Mouse (Mus musculus) frontal cortex, postnatal 14 days (tissue): ENCODE results near the gene E030030I06Rik.
"Not testable (repeated sequence)": the region's sequence is repeated elsewhere in the genome, so short reads cannot be mapped to it uniquely, and the experiment has no call there.

Experiments
- DNase-seq, 2 experiments: peaks; one replicate each; pipeline ENCODE4 v3.0.0; 2022; ENCODE audit warnings: low spot score in 2 of 2

Gene E030030I06Rik

GRCm38 (mm10) chr10:22149073-22149690, at the start of gene E030030I06Rik:
Gene E030030I06Rik, minus strand, starts transcription at chr10:22149270.
- DNase-seq: peak in 1 of 2 experiments; percentile 28

- DNase-seq: not testable (repeated sequence)
Measured at GRCm38 (mm10) chr10:22191035-22191434, 42.0 kb upstream of the E030030I06Rik start.

DNA sequence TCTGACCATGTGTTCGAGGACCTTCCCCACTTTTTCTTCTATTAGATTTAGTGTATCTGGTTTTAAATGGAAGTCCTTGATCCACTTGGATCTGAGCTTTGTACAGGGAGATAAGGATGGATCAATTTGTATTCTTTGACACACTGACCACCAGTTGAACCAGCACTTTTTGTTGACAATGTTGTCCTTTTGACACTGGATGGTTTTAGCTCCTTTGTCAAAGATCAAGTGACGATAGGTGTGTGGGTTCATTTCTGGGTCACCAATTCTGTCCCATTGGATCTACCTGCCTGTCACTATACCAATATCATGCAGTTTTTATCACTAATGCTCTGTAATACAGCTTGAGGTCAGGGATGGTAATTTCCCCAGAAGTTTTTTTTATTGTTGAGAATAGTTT, 27.4 kb upstream of the E030030I06Rik start:
- not testable (repeated sequence) for DNase-seq

DNA sequence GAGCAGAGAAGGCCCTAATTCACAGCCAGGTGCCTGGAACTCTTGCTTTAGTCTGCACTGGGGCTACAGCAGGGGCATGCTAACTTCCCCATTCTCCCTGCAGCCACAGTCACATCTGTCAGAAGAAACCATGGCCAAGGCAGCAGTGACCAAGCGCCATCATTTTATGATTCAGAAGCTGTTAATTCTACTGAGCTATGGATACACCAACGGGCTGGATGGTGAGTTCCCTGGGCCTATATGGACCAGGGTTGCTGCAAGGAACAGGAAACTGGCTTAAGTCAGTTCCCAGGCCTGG, 25.1 kb upstream of the E030030I06Rik start:
- not testable (repeated sequence) for DNase-seq

GRCm38 (mm10) chr10:22173335-22174189, 24.5 kb upstream of the E030030I06Rik start:
- DNase-seq: not testable (repeated sequence)

DNA sequence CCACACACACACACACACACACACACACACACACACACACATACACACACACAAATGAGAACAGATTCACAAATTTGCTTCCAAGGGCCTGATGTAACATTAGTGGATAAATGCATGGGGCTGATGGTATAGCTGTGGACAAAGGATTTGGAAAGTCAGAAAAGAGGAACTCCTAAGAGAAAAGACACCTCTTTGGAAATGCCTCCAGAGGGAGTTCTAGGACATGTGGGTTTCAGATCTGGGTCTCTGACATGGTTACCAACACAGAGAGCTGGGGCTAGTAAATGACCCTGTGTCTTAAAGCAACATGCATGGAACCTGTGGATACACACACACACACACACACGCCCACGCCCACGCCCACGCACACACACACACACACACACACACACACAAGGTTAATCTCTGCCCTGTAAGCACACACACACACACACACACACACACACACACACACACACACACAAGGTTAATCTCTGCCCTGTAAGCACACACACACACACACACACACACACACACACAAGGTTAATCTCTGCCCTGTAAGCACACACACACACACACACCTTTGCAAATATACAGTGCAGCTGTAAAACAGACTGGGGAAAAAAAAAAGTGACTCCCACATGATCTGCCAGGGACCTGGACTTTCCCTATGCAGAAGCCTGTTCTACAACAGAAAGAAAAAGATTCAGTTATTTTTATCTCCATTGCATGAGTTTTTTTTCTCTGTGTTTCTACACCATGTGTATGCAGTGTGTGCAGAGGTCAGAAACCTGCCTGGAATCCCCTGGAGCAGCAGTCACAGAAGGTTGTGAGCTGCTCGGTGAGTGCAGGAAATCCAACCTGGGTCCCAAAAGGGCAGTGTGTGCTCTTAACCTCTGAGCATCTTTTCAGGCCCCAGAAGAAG, 23.6 kb upstream of the E030030I06Rik start:
- DNase-seq: not testable (repeated sequence)

- not testable (repeated sequence) for DNase-seq
Measured at GRCm38 (mm10) chr10:22169116-22169515, 20.0 kb upstream of the E030030I06Rik start.

DNA sequence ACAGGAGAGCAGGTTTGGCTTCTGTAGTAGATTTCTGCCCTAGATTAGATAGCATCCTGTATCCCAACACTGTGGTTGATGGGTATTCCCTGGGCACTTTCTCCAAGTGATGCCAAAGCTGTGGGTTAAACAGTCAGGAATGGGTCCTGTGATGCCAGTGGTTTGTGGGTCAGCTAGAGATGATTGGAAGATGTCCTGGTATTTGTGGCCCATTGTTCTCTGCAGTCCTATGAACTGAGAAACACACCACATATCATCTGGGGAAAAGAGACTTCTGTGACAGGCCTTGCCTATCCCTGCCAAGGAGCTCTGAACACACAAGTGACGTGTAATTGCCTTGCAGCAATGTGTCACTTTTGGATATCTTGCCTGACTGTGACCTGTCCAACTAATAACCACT, 18.0 kb upstream of the E030030I06Rik start:
- DNase-seq: not testable (repeated sequence)

DNA sequence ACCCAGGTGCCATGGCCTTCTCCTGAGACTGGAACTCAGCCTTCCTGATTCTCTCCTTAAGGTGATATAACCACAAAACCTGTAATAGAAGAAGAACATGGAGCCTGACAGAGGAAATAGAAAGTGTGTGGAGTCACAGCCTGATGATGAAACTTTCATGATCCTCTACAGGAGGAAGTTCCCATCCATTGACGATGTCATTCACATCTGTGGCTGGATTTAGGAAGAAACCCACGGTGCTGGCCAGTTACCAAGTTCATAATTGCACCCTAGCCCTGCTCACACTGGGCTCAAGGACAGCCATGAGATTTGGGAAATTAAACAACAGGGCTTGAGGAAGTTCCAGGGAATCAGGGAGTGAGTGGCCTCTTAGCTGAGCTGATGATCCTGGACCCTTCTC, 17.0 kb upstream of the E030030I06Rik start:
- DNase-seq: not testable (repeated sequence)

DNA sequence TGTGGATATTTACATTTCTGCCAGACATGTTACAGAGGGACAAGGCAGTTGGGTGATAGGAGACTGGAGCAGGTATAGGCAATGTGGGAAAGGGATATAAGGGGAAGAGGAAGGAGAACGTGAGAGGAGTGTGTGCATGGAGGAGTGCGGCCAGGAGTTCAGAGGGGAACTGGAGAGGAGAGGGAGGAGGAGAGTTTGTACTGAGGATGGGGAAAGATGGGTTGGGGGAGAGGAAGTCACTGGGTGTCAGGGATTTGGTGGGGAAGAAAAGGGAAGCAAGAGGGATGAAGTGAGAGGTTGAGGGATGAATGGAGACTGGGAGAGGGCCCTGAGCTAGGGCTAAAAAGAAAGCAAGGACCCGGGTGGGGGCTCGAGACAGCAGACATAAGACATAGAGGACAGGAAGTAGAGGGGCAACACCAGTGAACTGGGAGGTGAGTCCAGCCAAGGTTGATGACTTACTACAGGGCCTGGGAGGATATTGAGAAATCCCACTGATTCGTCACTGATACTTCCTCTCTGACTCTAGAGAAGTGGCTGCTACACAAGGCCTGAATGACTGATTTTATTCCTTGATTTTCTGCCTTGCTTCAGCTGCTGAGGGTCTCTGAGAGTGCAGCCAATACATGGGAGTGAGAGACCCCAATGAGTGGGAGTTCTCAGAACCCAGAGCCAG, 16.4 kb upstream of the E030030I06Rik start:
- not testable (repeated sequence) for DNase-seq

DNA sequence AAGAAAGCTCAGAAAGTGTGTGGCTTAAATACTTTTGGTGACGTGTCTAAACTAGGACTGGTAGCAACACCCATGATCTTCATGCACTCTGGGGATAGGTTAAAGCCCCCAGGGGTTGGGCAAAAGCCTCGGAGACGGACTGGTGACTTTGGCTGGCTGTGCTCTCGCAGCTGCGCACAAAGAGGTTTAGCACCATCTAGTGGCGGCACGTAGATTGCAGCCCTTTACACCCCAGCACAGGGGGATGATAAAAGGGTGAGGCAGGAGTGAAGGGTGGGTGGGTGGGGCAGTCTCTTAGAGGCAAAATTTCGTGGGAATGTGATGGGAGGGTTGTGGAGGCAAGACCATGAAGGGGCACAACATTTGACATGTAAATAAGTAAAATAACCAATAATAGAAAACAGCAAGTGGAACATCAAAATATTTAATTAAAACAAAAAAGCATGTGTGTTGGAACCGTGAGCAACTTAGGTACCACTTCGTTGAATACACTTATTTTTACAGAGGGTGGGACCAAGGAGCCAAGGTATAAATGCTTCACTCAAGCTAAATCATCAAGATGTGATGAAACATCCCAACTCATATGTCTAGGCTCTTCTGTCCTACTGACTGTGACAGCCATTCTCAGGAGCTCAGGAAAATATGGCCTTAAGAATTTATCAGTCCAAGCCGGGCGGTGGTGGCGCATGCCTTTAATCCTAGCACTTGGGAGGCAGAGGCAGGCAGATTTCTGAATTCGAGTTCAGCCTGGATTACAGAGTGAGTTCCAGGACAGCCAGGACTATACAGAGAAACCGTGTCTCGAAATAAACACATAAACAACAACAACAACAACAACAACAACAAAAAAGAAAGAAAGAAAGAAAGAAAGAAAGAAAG, 14.9 kb upstream of the E030030I06Rik start:
- peak; percentile 20 to 65 for DNase-seq

DNA sequence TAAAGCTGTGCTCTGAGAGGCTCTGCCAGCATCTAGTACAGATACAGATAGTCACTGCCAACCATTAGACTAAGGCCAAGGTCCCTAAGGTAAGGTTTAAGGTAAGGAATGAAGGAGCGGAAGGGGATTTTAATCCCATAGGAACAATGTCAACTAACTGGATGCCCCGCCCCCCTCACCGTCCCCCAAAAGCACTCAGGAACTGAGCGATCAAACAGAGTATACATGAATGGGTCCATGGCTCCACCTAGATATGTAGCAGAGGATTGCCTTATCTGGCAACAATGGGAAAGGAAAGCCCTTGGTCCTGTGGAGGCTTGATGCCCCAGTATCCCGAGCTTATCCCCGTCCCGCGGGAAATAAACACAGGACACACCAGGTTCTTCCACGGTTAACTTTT, 14.2 kb upstream of the E030030I06Rik start:
- DNase-seq: not testable (repeated sequence)

- no peak for DNase-seq
Measured at GRCm38 (mm10) chr10:22159581-22160140, 10.6 kb upstream of the E030030I06Rik start.

DNA sequence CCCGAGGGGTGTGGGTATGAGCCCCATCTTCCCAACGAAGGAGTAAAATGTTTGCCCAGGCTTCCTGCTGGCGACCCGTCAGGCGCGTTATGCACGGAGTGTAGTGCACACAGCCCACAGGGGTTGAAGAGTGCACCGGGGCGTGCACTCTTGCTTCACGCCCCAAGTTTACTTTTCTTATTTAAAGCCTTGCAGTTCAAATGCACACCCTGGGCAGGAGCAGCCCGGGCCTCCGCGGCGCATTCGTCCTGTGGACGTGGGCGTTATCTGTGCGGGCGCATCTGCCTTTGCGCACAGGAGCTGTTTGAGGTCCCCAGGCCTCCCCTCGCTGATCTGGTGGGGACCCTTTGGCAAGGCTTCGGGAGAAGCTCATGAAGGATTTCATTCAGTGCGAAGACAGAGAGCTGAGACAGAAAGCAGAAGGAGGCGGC, 10.1 kb upstream of the E030030I06Rik start:
- DNase-seq: no peak

DNA sequence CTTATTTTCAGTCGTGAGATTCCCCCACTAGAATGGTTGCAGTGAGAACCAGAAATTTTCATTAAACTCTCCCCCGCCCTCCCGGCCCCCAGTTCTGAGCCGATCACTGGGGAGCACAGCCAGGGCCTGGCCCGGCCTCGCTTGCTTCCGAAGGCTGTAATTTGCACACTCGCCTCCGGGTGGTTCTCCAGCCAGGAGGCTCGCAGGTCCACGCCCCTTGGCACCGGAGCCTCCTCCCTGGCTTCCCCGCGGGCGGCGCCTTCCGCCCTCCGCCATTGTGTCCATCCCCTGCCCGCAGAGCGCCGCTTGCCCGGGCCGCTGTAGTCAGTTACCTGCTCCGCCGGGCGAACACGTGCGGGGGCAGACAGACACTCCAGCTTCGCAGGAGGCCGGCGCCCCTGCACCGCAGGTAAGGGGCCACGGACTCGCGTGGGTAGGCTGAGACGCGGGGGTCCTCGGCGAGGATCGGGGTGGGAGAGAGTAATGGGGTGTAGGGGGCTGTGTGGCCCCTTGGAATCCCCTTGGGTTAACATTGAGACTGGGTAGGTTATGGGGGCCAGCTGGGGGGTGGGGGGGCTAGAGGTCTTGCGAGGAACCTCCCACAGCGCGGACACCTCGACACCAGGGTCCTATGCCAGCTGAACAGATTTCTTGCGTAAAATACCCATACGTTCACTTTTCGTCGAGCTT, 9.4 kb upstream of the E030030I06Rik start, which contains the start of the genes Raet1e and H60b:
TSS of gene Raet1e (plus strand) at position 260 of the 690 bp plus-strand sequence.
TSS of gene H60b (plus strand) at position 277 of the 690 bp plus-strand sequence.
- not testable (repeated sequence) for DNase-seq

- DNase-seq: no peak
Measured at GRCm38 (mm10) chr10:22154871-22155799, 6.1 kb upstream of the E030030I06Rik start.

DNA sequence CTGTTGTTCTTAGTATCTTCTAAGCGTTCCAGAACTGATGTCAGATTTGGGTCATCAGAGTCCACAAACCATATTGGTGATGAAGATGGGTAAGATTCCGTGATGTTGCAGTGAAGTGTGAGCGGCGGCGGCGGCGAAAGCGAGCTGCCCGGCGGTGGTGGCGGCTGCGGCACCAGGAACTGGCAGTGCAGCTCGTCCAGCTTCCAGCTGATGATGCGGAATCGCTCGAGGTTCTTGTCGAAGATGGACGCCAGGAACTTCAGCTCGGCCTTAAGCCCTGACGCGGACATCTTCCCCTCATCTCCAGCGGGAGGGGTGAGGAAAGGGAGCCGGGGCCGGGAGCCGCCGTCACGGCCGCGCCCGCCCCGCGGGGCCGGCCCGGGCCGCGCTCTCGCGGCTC, 5.1 kb upstream of the E030030I06Rik start:
- DNase-seq: not testable (repeated sequence)

DNA sequence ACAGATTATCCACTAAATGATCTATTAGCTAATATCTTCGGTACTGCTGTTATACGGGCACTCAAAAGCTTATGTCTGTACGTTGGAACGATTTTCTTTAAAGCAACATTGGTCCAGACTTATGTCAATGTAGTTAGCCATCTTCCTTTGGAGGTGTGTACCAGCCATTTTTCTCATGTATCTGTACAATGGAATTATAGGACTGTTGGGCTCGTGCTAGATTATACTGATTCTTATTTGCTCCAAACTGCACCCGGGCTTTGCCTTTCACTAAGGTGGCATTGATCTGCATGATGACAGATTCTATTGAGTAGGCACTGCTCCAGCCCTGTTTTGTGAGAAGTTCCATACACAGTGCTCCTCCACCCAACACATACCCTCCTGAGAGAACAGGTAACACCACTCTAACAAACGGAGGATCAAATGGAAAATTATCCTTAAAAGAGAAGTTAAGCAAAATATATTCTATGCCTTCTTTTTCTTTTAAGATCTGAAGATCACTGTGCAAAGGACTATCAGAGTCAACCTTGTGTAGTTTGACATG, 4.1 kb upstream of the E030030I06Rik start:
- not testable (repeated sequence) for DNase-seq
